In the genomic region with DNA sequence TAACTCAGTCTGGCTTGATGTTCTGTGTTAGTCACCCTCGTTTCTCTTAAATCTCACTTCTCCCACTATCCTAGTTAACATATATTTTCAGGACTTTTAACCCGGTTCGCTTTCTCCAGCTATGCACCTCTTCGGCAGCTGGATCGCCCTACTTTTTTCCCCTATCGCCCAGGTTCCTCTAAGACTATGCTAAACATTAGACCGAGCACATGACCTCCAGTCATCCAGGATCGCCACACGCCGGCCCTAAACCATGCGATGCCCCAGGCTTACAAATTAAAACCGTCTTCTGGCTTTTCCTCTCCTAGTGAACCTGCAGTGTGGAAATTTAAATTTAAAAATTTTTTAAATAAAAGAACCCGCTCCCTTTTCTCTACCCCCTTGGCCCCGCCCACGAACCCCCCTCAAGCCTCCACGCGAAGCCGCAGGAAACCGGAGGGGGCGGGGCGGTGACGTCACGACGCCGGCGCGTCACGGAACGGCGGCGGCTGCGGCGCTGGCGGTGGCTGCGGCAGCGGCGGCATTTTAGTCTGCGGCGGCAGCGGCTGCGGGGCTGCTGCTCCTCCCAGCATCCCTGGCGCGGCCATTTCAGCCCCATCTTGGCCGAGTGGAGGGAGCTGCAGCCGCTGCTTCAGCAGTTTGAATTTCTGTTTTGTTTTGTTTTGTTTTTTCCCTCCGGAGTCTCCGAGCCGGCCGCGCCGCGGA, we compare ENCODE assay signal across 8 mouse cellular contexts. TPM values are rescaled to one million over a fixed set of nuclear protein-coding genes. Genes with fewer than 3 reads are reported as not detected.
A peak's percentile ranks its signal among the peaks of the same experiment; 100 is the strongest.
DNase-seq lines count a peak whose midpoint lies in the region; ATAC-seq lines count a peak whose summit lies in the region.

A gene (plus strand): TSS at position 482 of the 705 bp plus-strand sequence.

- DNase-seq in adrenal gland, adult 18-20 months (ENCODE audit: low spot score in 2 of 2): peak; percentile 100
- DNase-seq in embryo, embryonic 10.5 days (ENCODE audit: low spot score): peak; percentile 94
- DNase-seq in gastrocnemius, postnatal 14 days: peak; percentile 98
- DNase-seq in left cerebral cortex, postnatal 10 days (ENCODE audit: extremely low spot score in 1 of 2, low spot score in 2 of 2): peak; percentile 95 to 98
- DNase-seq in right cerebral cortex, postnatal 10 days (ENCODE audit: low spot score in 2 of 2): peak; percentile 96 to 98
- DNase-seq in urinary bladder, postnatal 14 days (ENCODE audit: low spot score): peak; percentile 99

- intact Hi-C loops in gastrocnemius, postnatal 14 days (cut with DNase I; ENCODE audit: low total_unique reads): loop anchor here (10.0 kb wide), 2 partner anchors 70 to 250 kb away; no protein-coding TSS in a partner anchor
- intact Hi-C loops in left cerebral cortex, postnatal 10 days (cut with DNase I): loop anchor here (2.0 kb wide), 1 partner anchor 252 kb away; no protein-coding TSS in a partner anchor

- peak; percentile 57 for ATAC-seq in inflammation-experienced regulatory T-cells, adult 6 months
- ATAC-seq in megakaryocyte progenitor cell, adult 5-6 weeks (replicated peaks; ENCODE audit: poor library complexity): peak; percentile 53

RNA-seq across cellular contexts. Expression of the gene that starts here (rescaled TPM):
- 10 to 100 TPM; 35.6 to 38.1 TPM for total RNA-seq in adrenal gland, adult 18-20 months (2021)
- total RNA-seq in gastrocnemius, postnatal 14 days (2021): 10 to 100 TPM; 19.9 to 20.4 TPM
- polyA plus RNA-seq in inflammation-experienced regulatory T-cells, adult 6 months (2017; shearing (Covaris generic)): 10 to 100 TPM; 10.4 to 16.1 (median 13.1) TPM
- total RNA-seq in left cerebral cortex, postnatal 10 days (2021): 10 to 100 TPM; 35.1 to 36.3 TPM
- 15.8 and 17.3 TPM in 2 replicates for total RNA-seq in megakaryocyte progenitor cell, adult 5-6 weeks (2015)
- 8.5 and 11.4 TPM in 2 replicates for total RNA-seq in megakaryocyte progenitor cell, adult 5-6 weeks (2017)

Comparison
In these comparisons a context has a peak if more than half of its experiments do, and no peak if none do; other contexts are left out.
1. Peak in every context shown above with its lines: DNase-seq and ATAC-seq.